Mouse (Mus musculus): ENCODE data around the gene Glo1. TPM values are rescaled to one million over a fixed set of nuclear protein-coding genes. Genes with fewer than 3 reads are reported as not detected.
"Not testable (repeated sequence)": the region's sequence is repeated elsewhere in the genome, so short reads cannot be mapped to it uniquely, and the experiment has no call there.

The Glo1 gene
- total and polyA plus RNA-seq, 3 experiments = 65.7 to 164 (median 146) TPM

- TF ChIP-seq CTCF (IDR thresholded peaks at IDR 0.05) (no peak), POLR2A (IDR thresholded peaks at IDR 0.05; ENCODE audit: insufficient read depth, low read depth, low read length) (no peak), EP300 (IDR thresholded peaks at IDR 0.05; ENCODE audit: insufficient read depth, low read depth, low read length) (no peak)
- WGBS = 61% methylated on average over 2 of the region's 2 CpGs
- no peaks in the 10 kb centered on the region for H3K27me3 ChIP-seq (ENCODE audit: control insufficient read depth, insufficient read depth, low read length)
- no peak overlapping the region for H3K4me3 ChIP-seq
- H3K36me3 ChIP-seq (ENCODE audit: control insufficient read depth, insufficient read depth, low read length) = no peaks in the 10 kb centered on the region
- H3K79me2 ChIP-seq (replicated peaks; ENCODE audit: control insufficient read depth, insufficient read depth, low read length) = no peaks in the 10 kb centered on the region
- no peak for DNase-seq
- H3K27ac ChIP-seq = no peak overlapping the region
- no peaks in the 10 kb centered on the region for H3K4me1 ChIP-seq (ENCODE audit: control insufficient read depth, insufficient read depth, low read length)
- H3K9ac ChIP-seq (ENCODE audit: low read depth, low read length) = no peak overlapping the region
- intact Hi-C loops (cut with DNase I) = no loop called here
Observed at GRCm38 (mm10) chr17:30638996-30639395, 12.3 kb upstream of the Glo1 start.

GRCm38 (mm10) chr17:30637714-30638113 lies 11.0 kb upstream of the Glo1 start:
- Histone ChIP-seq H3K79me2 (replicated peaks; ENCODE audit: control insufficient read depth, insufficient read depth, low read length) (no peaks in the 10 kb centered on the region), H3K27me3 (ENCODE audit: control insufficient read depth, insufficient read depth, low read length) (no peaks in the 10 kb centered on the region), H3K4me3 (no peak overlapping the region), H3K36me3 (ENCODE audit: control insufficient read depth, insufficient read depth, low read length) (no peaks in the 10 kb centered on the region), H3K27ac (no peak overlapping the region), H3K9ac (ENCODE audit: low read depth, low read length) (no peak overlapping the region), H3K4me1 (ENCODE audit: control insufficient read depth, insufficient read depth, low read length) (no peaks in the 10 kb centered on the region)
- no peak for DNase-seq
- 36% methylated on average over 1 of the region's 1 CpGs for WGBS
- intact Hi-C loops (cut with DNase I) = no loop called here
- no peak for TF ChIP-seq CTCF (IDR thresholded peaks at IDR 0.05)
- no peak for TF ChIP-seq EP300 (IDR thresholded peaks at IDR 0.05; ENCODE audit: insufficient read depth, low read depth, low read length)
- TF ChIP-seq POLR2A (IDR thresholded peaks at IDR 0.05; ENCODE audit: insufficient read depth, low read depth, low read length) = no peak

GRCm38 (mm10) chr17:30635367-30635766 lies 8.7 kb upstream of the Glo1 start:
- WGBS = 25% methylated on average over 16 of the region's 17 CpGs
- Histone ChIP-seq H3K4me3 (no peak overlapping the region), H3K4me1 (ENCODE audit: control insufficient read depth, insufficient read depth, low read length) (no peaks in the 10 kb centered on the region), H3K9ac (ENCODE audit: low read depth, low read length) (no peak overlapping the region), H3K79me2 (replicated peaks; ENCODE audit: control insufficient read depth, insufficient read depth, low read length) (no peaks in the 10 kb centered on the region), H3K27me3 (ENCODE audit: control insufficient read depth, insufficient read depth, low read length) (no peaks in the 10 kb centered on the region), H3K27ac (no peak overlapping the region), H3K36me3 (ENCODE audit: control insufficient read depth, insufficient read depth, low read length) (no peaks in the 10 kb centered on the region)
- intact Hi-C loops (cut with DNase I) = no loop called here
- no peak for TF ChIP-seq POLR2A (IDR thresholded peaks at IDR 0.05; ENCODE audit: insufficient read depth, low read depth, low read length)
- no peak for TF ChIP-seq CTCF (IDR thresholded peaks at IDR 0.05)
- no peak for TF ChIP-seq EP300 (IDR thresholded peaks at IDR 0.05; ENCODE audit: insufficient read depth, low read depth, low read length)
- peak; percentile 11 to 36 for DNase-seq

DNA sequence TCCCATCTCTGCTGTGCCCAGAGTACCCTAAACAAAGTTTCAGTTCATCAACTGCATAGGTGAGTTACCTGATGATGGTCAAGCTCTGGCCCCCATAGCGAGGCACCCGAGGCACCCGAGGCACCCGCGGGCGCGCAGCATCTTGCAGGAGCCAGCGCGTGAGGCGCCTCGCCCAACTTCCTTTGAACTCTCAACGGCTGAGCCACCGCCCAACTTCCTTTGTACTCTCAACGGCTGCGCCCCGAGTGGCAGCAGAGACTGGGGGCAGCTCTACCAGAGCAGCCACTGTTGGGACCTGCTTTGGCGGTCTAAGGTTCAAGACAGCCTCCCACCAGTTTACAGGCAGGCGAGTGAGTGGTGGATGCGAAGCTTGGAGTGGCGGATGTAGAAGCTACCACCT lies 2.5 kb downstream of the Glo1 start, which contains the start of gene Dnah8:
Gene Dnah8 (plus strand): TSS at position 223 of the 400 bp plus-strand sequence.
- H3K4me1 ChIP-seq (ENCODE audit: control insufficient read depth, insufficient read depth, low read length); H3K36me3 ChIP-seq (ENCODE audit: control insufficient read depth, insufficient read depth, low read length); H3K27me3 ChIP-seq (ENCODE audit: control insufficient read depth, insufficient read depth, low read length); H3K79me2 ChIP-seq (replicated peaks; ENCODE audit: control insufficient read depth, insufficient read depth, low read length); intact Hi-C loops (cut with DNase I); H3K27ac ChIP-seq; H3K9ac ChIP-seq (ENCODE audit: low read depth, low read length); DNase-seq; H3K4me3 ChIP-seq: not testable (repeated sequence)
- no CpG with 5 or more reads among the region's 20 CpGs for WGBS

DNA sequence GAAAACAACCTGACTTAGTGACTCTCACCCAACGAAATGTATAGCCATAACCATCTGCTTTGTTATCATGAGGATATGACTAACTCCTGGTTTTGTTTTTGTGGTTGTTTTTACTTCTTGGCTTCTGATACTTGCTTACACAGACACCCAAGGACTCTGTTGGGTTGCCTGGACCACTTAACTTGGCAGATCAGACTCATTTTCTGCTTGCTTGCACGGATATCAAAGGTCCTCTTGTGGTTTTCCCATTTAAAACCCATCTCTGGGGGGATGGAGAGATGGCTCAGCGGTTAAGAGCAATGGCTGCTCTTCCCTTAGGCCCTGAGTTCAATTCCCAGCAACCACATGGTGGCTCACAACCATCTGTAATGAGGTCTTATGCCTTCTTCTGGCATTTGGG lies 3.5 kb downstream of the Glo1 start:
- Histone ChIP-seq H3K9ac (ENCODE audit: low read depth, low read length) (no peak overlapping the region), H3K27me3 (ENCODE audit: control insufficient read depth, insufficient read depth, low read length) (no peaks in the 10 kb centered on the region), H3K4me1 (ENCODE audit: control insufficient read depth, insufficient read depth, low read length) (no peaks in the 10 kb centered on the region), H3K36me3 (ENCODE audit: control insufficient read depth, insufficient read depth, low read length) (no peaks in the 10 kb centered on the region), H3K79me2 (replicated peaks; ENCODE audit: control insufficient read depth, insufficient read depth, low read length) (no peaks in the 10 kb centered on the region), H3K4me3 (no peak overlapping the region), H3K27ac (no peak overlapping the region)
- no peak for TF ChIP-seq CTCF (IDR thresholded peaks at IDR 0.05)
- no peak for TF ChIP-seq EP300 (IDR thresholded peaks at IDR 0.05; ENCODE audit: insufficient read depth, low read depth, low read length)
- TF ChIP-seq POLR2A (IDR thresholded peaks at IDR 0.05; ENCODE audit: insufficient read depth, low read depth, low read length) = no peak
- intact Hi-C loops (cut with DNase I) = no loop called here
- DNase-seq = no peak
- whole genome bisulfite sequencing = 82% methylated on average over 3 of the region's 3 CpGs

DNA sequence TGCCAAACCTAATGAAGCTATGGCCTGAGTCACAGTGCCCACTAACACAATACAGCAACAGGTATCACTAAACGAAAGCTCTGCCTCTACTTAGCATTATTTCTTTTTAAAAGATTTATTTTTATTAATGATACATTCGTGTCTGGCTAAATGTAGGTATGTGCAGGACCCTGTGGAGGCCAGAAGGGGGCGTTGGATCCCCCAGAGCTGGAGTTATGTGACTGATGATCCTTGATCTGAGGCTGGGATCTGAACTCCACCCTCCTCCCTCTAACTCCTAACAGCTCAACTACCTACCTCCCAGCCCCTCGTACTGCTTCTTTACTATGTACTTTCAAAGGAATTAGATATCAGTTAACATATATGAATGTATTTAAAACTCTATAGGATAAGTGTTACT lies 5.2 kb downstream of the Glo1 start:
- intact Hi-C loops (cut with DNase I) = no loop called here
- H3K4me3 ChIP-seq = no peak overlapping the region
- H3K79me2 ChIP-seq (replicated peaks; ENCODE audit: control insufficient read depth, insufficient read depth, low read length) = no peaks in the 10 kb centered on the region
- no peak for TF ChIP-seq POLR2A (IDR thresholded peaks at IDR 0.05; ENCODE audit: insufficient read depth, low read depth, low read length)
- TF ChIP-seq CTCF (IDR thresholded peaks at IDR 0.05) = peak; percentile 25
- H3K4me1 ChIP-seq (ENCODE audit: control insufficient read depth, insufficient read depth, low read length) = no peaks in the 10 kb centered on the region
- DNase-seq = peak in 1 of 2 experiments; percentile 8
- 66% methylated on average over 4 of the region's 4 CpGs for WGBS
- H3K27ac ChIP-seq = no peak overlapping the region
- H3K9ac ChIP-seq (ENCODE audit: low read depth, low read length) = no peak overlapping the region
- H3K36me3 ChIP-seq (ENCODE audit: control insufficient read depth, insufficient read depth, low read length) = no peaks in the 10 kb centered on the region
- no peaks in the 10 kb centered on the region for H3K27me3 ChIP-seq (ENCODE audit: control insufficient read depth, insufficient read depth, low read length)
